Mouse (Mus musculus) embryo, embryonic 9.5 days (tissue): Measurements from ENCODE around the gene Gipc2.
"Not testable (repeated sequence)": the region's sequence is repeated elsewhere in the genome, so short reads cannot be mapped to it uniquely, and the experiment has no call there.

ENCODE experiments used
- DNase-seq: peaks from one replicate; pipeline ENCODE4 v3.0.0-alpha.2; 2017; ENCODE audit errors: extremely low spot score

Gipc2 gene

DNA sequence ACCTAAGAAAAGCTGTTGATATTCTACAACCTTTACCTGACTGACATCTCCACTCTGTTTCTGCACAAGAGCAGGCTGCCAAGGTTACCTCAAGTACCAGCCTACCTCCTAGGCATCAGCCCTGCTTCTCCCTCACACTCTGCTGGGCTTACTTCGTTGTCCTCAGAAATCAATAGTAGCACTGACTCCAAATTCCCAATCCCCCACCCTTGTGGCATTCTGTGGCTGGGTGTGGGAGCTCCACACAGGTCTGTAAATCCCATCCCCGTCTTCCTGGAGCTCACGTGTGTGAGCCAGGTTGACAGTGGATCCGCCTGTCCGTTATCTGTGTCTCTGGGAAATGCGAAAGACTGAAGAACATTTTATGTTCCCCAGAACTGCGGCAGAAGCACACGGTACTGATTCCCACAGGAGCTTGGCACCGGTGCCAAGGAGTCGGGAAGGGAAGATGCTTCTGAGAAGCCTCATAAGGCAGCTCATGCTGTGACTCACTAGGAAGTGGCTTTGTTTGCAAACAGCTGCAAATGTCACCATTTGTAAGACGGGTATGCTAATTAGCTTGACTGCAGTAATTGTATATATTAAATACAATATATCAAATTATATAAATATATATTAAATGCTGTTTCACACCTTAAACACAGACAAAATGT is 10.6 kb downstream of the Gipc2 start:
- no peak for DNase-seq

DNA sequence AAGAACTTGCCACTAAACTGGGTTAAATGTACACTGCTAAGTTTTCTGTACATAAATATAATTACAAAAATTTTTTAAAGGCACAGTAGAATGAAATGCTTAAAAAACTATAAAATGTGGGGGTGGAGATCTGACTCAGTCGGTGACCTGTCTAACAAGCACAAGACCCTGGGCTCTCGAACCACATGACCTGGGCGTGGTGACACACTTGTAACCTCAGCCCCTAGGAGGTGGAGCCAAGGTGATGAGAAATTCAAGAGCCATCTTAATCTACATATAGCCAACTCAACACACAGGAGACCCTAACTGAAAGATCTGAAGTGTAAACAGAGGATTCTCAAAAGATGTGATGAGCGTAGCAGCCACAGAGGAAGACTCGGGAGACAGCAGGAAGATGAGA is 11.9 kb downstream of the Gipc2 start:
- no peak for DNase-seq

DNA sequence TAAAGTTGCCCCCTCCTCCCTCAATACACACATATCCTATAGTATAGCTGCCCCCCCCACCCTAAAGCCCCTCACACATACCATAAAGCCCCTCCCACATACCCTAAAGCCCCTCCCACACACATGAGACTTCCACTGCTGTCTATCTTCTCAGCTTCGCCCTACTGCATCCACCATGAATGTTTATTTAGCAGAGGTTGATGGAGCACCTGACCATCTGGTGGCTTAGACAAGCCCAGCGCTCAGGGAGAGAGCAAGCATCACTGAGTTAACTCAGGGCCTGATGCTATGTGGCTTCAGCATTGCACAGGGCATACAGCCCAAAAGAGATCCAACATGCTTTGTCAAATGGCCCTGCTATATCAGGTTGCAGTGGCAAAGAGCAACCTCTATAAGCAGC is 12.9 kb downstream of the Gipc2 start:
- no peak for DNase-seq

DNA sequence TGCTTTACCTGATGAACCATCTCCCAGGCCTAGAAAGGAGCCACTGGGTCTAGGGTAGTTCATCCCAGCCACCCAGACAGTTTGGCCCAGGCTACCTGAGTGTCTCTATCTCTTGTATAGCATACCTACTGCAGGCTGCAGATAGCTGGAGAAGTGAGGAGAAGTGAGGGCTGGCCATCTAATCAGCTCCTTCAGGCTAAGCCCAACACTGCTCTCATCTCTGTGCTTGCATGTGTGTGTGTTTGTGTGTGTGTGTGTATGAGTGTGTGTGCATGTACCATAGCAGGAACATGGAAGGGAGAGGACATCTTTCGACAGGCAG is 13.6 kb downstream of the Gipc2 start:
- DNase-seq: no peak

DNA sequence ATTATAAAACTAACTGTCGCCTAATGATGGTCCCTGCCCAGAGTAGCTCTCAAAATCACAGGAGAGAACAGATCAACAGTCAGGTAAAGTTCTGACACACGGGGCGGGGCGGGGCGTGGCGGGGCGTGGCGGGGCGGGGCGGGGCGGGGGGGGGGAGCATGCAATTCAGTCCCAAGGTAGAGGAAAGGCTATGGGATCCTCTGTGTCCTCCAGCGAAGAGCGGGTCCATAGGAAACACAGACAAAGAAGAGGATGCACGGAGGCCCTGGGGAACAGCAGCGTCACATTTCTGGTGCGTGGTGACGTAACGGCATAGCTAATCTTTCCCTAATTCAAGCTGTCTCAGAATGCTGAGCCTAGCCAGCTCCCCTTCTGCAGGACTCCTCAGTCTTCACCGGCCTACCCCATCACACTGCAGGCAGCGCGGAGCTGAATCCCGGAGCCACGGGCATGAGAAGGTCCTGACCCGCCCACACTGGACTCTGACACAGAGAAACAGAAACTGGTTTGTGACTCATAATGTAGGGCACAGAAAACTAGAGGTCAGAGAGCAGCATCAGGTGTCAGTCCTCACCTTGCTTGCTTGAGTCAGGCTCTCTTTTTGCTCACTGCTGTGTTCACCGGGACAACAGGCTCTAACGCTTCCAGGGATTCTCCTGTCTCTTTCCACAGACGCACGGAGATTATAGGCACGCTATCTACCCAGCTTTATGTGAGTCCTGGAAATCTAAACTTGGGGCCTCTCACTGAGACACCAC is 14.1 kb downstream of the Gipc2 start:
- no peak for DNase-seq

DNA sequence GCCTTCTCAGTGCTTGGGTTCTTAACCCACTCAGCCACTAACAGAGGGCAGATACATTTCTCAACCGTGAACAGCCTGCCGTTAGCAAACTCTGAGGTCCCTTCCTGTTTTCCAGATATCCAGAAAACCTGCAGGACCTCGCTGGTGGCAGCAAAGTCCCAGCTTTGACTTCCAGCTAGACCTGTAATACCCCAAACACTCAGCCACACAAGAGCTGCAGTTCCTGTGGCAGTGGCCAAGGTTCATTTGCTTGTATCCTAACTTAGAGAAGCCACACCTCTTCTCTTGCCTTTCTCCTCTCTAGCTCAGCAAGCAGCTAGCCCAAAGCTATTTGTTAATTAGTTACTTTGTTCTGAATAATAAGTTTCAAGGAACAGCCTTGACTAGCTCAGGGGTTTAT is 16.2 kb downstream of the Gipc2 start:
- DNase-seq: no peak

DNA sequence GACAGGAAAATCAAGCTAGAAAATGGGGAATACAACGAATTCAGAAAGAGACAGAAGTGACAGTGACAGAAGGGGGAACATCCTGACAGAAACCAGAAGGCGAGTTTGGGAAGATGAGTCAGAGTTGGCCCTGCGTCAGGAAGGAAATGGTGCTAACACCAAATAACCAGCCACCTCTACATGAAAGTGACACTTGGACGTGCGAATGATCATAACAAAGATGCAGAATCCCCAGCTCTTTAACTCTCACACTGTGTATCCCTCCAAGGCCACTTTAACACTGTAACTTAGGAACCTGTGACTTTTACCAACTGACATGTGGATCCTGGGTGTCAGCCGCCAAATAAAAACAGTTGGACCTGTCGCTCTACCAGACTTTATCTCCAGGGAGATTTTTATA is 16.6 kb downstream of the Gipc2 start:
- DNase-seq: no peak

DNA sequence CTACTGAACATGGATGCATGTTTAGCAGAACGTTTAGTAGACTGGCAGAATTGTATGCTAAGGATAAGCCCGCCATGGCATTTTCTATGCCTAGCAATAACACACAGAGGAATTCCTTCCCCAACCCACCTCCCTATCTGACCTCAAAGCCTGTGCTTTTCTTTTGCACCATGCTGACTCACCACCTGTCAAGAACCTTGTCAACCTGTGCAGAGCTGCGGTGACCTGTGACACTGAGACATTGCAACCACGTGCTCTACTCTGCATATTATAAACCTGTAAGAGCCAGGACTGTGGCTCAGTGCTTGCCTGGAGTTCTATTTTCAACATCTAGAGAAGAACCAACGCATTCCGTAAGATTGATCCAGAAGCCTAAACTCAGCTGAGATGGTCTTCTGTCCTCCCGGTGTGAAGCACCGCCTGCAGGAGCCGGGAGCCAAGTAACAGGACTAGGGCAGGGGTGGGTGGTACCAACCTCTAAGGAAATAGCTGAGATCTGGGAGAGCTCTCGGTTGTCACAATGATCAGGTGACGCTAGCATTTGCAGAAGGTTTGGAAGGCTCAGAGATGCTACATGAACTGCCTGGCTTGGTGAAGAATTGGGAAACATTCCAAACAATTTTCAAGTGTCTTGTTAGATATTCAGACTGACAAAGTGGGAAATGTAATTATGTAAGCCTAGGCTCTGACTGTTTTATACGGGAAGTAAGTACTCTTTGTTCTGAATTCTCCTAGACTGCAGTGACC is 18.8 kb downstream of the Gipc2 start:
- no peak for DNase-seq

DNA sequence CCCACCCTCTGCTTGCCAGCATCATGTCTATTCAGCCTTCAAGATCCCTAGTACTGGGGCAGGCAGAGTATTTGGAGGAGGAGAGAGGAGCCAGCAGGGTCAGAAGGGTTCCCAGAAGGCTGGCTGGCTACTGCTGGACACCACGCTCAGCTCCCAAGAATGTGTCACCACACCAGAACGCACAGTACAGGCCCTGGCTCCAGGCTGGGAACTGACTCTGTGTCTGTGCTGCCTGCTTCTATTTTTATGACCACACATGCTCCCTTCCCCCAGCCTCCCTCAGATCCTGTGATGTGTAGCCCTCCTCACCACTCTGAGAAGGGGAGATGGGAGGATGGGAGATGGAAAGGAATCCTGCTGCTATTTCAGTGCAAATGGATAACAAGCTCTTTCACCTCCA is 20.8 kb downstream of the Gipc2 start:
- no peak for DNase-seq

DNA sequence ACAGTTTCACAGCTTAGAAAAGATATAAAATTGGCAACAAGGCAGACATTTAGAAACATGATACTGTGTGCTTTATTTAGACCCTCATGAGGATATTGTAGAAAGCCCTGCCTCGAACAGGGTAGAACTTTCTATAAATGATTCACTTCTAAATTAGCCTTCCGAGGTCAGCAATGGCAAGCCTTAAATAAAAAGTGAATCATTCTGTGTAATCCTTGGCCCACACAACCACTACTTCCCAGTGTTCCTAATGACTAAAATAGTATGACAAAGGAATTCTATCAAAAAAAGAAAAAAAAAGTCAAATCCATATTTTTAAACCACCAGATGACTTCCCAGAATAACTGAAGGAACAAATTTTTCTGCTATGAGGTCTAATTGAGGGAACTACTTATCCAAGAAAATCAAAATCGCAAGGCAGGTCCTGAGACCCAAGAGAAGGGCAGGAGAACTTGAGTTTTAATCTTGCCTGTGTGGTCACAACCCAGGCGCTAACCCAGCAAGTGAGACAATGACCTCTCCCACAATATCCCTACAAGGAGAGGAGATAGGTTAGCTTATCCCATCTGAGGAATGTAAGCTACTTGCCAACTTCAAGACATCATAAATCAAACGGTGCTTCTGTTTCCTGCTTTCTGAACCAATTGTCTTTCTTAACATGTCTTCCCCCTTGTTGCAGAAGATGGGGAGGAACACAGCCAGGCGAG is 22.9 kb downstream of the Gipc2 start:
- no peak for DNase-seq

DNA sequence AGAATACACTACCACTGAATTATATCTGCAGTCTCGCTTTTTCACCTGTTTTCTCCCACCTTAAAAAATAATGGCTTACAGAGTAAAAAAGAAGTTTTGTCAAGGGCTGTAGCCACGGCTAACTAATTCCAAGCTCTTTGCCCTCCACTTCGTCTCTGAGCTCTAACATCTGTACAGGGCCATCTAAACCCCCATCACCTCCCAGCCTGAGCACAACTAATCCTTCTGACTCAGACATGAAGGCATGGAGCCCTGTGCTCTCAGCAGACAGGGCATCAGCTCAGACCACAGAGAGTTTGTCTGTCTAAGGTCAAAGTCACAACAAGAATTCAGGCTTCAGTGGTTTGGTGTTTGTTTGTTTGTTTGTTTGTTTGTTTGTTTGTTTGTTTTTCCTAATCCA is 23.9 kb downstream of the Gipc2 start:
- DNase-seq: no peak

DNA sequence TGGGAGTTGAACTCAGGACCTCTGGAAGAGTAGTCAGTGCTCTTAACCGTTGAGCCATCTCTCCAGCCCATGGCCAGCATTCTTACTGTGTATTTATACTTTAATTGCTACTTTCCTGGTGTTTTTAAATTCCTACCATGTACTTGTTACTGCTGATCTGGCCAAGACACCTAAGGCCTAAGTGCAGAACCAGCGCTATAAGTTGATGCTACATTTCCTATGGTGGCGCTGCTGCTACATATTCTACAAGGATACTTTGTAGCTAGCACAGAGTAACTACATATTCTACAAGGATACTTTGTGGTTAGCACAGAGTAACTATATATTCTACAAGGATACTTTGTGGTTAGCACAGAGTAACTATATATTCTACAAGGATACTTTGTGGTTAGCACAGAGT is 26.7 kb downstream of the Gipc2 start:
- DNase-seq: not testable (repeated sequence)

DNA sequence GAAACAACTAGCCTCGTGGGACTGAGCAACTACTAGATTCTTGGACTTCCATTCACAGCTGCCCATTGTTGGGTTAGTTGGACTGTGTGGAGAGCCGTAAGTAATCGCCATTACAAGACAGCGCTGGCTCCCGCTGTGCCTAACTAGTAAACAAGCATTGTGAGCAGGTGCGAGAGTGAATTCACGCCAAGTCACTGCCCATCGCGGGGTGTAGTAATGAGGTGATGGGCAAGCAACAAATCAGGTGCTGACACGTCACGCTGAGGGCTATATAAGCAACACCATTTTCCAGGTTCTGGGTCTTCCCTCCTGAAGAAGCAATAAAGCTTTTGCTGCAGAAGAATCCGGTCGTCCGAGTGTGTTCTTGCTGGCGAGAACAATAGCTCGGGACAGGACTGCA is 29.9 kb downstream of the Gipc2 start:
- DNase-seq: not testable (repeated sequence)

DNA sequence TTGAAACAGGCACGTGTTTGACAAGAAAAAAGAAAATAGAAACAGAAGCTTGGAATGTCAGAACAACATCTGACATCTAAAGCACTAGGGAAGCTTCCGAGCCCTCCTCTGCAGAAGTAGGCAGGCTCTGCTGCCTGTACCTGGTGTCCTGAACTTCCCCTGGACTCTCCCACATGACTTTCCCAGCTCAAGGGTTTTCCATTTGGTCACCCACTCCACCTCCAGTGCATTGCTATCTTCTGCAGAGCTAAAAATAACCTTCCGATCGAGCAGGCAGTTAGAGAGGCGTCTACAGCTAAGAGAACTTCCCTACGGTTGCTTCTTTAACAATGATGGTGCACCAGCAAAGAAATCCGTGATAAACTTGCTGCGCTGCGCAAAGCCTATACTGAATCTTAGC is 32.4 kb downstream of the Gipc2 start:
- no peak for DNase-seq

DNA sequence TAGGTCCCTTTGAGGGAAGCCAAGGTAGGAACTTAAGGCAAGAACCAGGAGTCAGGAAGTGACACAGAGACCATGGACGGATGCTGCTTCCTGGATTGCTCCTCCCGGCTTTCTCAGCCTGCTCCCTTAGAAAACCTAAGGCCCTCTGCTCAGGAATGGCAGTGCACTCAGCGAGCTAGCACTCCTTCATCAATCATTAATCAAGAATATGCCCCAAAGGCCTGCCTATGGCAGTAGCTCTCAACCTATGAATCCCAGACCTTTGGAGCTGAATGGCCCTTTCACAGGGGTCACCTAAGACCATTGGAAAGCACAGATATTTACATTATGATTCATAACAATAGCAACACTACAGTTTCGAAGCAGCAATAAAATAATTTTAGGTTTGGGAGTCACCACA is 35.1 kb downstream of the Gipc2 start:
- no peak for DNase-seq

DNA sequence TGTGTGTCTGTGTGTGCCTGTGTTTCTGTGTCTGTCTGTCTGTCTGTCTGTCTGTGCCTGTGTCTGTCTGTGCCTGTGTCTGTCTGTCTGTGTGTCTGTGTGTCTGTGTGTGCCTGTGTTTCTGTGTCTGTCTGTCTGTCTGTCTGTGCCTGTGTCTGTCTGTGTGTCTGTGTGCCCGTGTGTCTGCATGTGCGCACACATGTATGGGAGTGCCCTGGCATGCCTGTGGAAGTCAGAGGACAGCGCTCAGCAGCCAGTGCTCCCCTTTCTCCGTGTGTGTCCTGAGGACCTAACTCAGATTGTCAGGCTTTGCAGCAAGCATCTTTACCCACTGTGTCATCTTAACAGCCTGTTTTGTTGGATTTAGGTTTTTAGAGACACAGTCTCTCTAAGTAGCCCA is 36.6 kb downstream of the Gipc2 start:
- DNase-seq: not testable (repeated sequence)

DNA sequence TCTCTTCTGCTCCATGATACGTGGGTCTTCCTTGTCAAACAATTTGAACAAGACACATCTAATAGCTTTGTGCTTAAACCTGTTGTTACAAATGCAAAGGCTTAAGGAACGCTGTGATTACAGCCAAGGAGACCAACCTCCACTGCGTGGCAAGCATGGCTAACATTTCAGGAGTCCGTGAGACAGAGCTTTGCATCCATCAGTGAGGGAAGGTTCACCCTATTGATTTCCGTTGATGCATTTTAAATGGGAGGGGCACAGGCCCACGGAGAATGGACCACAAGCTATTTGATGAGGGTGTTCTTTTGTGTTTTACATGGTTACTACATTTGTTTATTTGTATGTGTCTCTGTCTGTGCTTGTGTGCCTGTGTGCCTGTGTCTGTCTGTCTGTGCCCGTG is 37.4 kb downstream of the Gipc2 start:
- DNase-seq: no peak

DNA sequence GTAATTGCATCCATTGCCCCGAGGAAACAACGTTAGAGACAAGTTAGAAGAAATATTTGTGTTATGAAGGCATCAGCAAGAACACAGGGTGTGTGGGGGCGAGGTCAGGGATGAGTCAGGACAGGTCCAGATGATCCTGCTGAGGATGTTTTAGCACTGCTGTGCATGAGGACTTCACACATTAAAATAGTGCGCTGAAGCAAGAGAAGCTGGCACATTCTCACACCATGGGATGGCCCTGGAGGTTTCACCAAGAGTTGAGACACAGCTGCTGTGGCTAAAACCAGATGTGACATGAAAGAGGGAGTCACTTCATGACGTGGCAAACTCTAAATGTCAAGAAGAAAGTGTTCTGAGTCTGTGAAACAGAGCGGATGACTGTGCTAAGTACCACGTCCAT is 38.9 kb downstream of the Gipc2 start:
- DNase-seq: no peak

DNA sequence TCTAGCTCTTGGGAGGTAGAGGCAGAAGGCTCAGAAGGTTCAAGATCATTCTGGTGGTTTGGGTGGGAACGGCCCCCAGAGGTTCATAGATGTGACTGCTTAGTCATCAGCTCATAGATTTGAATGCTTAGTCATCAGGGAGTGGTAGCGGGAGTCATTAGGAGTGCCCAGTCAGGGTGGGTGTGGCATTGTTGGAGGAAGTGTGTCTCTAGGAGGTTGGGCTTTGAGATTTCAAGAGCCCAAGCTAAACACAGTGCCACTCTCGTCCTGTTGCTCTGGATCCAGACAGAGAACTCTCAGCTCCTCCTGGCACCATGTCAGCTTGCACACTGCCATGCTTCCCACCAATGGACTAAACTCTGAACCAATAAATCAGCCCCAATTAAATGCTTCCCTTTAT is 43.3 kb downstream of the Gipc2 start:
- DNase-seq: no peak

DNA sequence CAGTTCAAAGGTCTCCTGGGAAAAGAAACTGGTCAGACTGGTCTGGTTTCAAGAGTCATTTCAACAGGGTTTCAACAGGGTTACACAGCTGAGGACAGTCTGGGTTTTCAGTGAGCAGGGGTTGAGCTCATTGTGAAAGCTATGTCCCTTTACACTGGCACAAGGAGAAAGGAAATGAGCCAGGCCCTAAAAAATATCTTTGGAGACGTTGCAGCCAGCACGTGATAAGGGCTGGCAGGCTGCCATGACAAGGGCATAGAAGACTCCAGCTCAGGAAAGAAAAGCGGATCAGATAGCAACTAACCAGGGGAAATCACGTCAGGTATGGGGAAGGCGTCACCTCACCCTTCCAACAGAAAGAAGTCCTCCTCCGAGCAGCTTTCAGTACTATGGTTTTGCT is 43.9 kb downstream of the Gipc2 start:
- DNase-seq: no peak

DNA sequence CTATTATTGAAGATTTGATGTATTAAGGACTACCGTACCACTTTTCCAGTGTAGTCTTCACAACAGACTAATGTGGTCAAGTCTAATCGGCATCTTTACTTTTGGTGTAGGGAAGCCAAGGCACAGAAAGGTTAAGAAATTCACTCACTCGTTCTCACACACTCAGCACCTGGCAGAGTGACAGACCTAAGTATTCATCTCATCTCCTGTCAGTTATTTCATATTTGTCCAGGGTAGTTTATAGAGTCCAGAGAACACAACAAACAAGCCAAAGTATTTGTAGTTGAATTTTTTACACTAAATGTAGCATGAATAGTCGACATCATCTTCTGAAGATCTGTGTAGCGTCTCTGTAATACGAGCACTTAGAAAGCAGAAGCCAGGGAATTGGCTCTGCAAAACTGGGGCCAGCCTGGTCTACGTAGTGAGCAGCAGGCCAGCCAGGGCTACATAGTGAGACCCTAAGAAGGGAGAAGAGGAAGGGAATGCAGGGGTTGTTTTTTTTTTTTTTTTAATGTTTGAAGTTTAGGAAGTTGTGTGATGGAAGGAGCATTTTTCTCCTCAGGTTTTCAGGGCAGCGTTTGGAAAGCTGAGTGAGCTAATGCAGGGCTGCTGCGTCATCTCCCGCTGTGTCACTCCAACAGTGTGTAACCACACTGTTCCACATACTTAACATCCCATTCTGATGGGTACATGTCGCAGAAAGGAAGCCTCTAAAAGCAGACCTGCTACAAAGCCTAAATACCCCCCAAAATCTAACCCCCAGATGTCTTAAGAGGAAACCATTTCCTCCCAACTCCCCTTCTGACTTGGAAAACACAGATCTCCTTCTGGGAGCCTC is 44.6 kb downstream of the Gipc2 start:
- DNase-seq: no peak

DNA sequence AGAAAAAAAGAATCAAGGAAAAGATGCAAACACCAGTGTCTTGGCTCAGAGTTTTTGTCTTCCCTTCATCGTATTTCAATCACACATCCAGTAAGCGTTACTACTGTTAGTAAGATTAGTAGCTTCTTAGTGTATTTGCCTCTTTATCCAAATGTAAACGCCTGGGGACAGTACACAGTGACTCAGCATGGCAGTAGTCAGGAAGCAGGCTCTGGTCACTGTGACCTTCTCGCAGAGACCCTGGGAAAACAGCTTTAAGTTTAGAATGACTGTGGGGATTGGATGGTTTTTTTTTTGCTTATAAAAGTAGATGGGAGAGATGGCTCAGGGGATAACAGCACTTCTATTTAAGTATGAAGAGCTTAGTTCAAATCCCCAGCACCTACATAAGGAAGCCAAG is 46.0 kb downstream of the Gipc2 start:
- DNase-seq: no peak
